Mouse (Mus musculus): ENCODE results near the gene Klhl24.

The Klhl24 gene

GRCm38 (mm10) chr16:20151991-20152390 is 54.6 kb downstream of the Klhl24 start:
- no peak for DNase-seq

GRCm38 (mm10) chr16:20153742-20154141 is 56.4 kb downstream of the Klhl24 start:
- DNase-seq: no peak

- peak in 1 of 2 experiments; percentile 11 for DNase-seq
Observed at GRCm38 (mm10) chr16:20160130-20160529, 62.8 kb downstream of the Klhl24 start.

- DNase-seq: no peak
Observed at GRCm38 (mm10) chr16:20169071-20169470, 71.7 kb downstream of the Klhl24 start.

- DNase-seq: no peak
Observed at GRCm38 (mm10) chr16:20169471-20170106, 72.2 kb downstream of the Klhl24 start.
